Mouse (Mus musculus) olfactory bulb, adult 2 months (tissue): ENCODE data around the gene Fcho2.

ENCODE experiments used
- CTCF ChIP-seq: fragments of 200-500 bp; IDR thresholded peaks from 2 replicates; pipeline ENCODE4 v1.5.1; 2012; ENCODE audit warnings: low read depth, mild to moderate bottlenecking, low read length, moderate library complexity; ENCODE audit not compliant: insufficient read depth
- POLR2A ChIP-seq: fragments of 200-500 bp; IDR thresholded peaks from 2 replicates; pipeline ENCODE4 v1.6.1; 2012; ENCODE audit warnings: mild to moderate bottlenecking, low read depth, low read length, moderate library complexity; ENCODE audit not compliant: insufficient read depth

GRCm38 (mm10) chr13:98771484-98771883 is 43.8 kb downstream of the Fcho2 start:
- no peak for TF ChIP-seq POLR2A
- no peak for TF ChIP-seq CTCF
